Mouse (Mus musculus) liver, postnatal 0 days (tissue): ENCODE measurements around the gene Aaas.

Experiments
- CTCF ChIP-seq: sonication (generic); IDR thresholded peaks from 2 replicates; pipeline ENCODE4 v1.5.1; 2016; ENCODE audit warnings: antibody characterized with exemption, low read depth
- EP300 ChIP-seq: IDR thresholded peaks from 2 replicates; pipeline ENCODE4 v1.6.1; 2016; ENCODE audit warnings: antibody characterized with exemption, low read depth, mild to moderate bottlenecking

- TF ChIP-seq CTCF (no peak), EP300 (no peak)
These were observed 20.2 kb upstream of the Aaas start for GRCm38 (mm10) chr15:102370727-102371126.
